Mouse (Mus musculus) skeletal muscle tissue, adult 2 months (tissue): ENCODE data around the gene Nell1.

ENCODE experiments used
- DNase-seq: peaks from one replicate; pipeline ENCODE4 v3.0.0-alpha.2; 2012; ENCODE audit warnings: low read depth, low spot score

The Nell1 gene

DNA sequence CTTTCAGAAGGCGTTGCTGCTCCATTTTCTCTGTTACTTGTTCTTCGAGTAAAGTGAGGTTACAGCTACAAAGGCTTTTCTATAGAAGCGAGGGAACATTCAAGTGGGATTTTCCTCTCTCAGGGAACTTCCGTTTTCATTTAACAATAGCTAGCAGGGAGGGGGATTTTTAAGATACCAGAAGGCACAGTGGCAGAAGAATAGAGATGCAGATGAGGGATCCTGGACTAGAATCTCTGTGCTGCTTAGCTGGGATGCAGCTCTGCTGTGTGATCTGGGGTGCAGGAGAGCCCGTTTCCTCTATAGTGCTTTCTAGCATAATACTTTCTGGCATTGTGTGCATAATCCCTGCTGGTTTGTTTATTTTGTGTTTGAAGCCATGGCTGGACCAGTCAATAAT lies 568.7 kb downstream of the Nell1 start:
- no peak for DNase-seq

DNA sequence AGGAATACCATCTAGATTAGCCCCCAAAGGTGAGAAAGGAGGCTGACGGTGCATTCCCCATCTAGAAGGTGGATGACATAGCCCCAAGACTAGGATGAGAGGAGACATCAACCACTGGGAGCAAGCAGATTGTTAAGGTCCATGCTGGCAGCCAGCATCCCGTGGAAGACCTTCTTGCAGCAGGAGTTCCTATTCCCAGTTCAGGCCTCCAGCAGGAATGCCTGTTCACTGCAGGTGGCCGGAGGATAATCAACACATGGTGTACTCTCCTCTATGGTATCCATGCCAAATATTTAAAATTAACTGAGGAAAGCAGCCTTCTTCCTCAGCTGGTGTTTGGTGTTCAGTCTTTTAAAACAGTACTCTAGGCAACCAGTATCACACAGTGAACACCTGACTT lies 574.9 kb downstream of the Nell1 start:
- DNase-seq, result no peak

DNA sequence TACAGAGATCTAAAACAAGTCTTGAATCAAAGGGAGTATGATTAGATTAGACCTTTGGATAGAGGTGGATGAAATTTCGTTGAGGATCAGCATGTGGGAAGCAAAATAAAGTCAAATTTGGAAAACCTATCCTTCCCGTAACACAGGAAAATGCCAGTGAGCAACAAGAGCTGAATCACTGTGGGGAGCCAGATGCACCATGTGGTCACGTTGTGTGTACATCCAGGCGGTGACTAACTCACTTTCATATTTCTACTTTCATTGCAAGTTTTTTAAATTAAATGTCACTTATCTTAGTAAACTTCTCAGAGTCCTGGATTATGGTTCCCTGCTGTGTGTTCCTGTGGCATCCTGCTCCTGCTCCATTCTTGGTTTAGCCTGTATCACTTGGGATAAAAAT lies 576.8 kb downstream of the Nell1 start:
- DNase-seq, result no peak

DNA sequence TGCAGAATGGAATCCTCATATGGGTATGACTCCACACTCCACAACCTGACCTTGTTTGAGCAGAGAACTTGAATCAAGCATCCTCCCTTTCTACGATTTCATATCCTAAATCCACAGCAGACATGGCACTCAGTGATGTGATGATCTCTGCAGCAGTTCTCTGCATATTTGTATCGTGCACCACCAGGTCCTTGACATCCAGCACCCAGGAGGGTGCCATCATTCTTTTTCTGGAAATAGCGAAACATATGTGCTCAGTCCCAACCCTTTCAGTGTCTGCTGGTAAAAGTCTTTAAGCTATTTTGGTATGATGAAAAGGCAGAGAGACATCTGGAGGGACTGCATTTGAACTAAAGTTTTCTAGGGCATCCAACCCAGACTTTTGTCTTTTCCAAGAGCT lies 588.0 kb downstream of the Nell1 start:
- DNase-seq, result no peak

DNA sequence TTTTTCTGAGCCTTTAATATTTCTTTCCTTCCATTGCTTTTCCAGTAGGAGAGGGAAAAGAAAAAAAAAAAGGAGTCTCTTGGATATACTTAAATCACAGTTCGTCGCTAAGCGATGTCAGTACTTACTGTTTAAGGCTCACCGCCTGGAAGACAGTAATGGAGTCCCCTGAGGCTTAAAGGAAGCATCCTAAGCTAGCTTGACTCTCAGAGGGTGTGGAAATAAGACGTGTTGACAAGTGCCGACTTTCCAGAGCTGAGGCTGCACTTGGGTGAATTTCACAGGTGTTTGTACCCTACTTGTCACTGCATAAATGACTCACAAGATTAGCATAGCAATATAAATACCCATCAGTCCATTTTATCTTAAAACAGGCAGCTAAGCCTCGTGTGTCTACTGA lies 599.2 kb downstream of the Nell1 start:
- DNase-seq, result no peak

DNA sequence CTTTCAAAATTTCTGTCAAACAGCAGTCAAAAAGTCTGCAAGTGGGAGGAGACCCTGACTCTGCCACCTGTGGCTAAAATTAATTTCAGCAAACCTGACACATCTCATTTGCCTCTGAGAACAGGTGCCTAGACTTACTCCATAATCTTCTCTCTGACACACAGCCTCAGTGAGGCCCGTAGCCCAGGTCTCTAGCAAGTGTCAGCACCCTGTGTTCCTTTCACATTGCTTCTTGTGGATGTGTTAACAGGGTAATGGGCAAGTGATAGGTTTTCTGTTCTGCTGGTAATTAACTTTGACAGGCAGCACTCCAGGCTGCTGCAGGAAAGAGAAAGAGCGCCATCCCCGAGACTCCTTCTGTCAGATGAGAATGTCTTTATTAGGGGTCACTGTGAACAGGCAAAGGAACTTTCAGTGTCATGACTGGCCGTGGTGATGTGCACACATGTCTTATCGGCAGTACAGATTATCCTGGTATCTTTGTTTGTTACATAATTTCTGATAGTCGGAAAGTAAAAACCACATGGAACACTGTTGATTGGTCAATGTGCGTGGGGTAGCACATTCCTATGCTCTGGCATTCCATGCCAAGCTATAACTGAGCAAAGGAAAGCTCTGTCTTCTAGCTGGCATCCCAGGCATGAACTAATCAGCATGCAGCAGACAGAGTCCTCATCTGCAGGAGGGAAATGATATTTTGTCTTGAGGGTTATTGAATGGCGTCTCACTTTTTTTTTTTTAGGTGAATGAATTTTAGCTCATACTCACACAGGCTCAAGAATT lies 614.2 kb downstream of the Nell1 start:
- DNase-seq, result no peak

DNA sequence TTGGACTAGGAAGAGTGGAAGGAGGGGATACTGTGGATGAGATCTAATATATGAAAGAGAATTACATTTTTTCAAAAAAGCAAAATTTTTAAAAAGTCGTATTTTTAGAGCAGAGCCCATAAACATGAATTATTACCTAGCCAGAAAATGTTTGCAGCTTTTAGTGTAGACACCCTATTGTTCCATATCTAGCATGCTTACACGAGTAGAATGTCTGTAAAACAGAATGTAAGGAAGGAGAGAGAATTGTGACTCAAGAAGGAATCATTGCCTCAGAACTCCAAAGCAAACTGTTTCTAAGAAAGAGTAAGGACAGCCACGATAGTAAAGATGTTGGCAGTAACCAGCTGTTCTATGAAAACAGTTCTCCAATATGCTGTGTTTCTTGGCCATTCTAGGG lies 624.2 kb downstream of the Nell1 start, which contains the start of gene 4933405O20Rik:
TSS of gene 4933405O20Rik (plus strand) at position 301 of the 400 bp plus-strand sequence.
- DNase-seq, result no peak

DNA sequence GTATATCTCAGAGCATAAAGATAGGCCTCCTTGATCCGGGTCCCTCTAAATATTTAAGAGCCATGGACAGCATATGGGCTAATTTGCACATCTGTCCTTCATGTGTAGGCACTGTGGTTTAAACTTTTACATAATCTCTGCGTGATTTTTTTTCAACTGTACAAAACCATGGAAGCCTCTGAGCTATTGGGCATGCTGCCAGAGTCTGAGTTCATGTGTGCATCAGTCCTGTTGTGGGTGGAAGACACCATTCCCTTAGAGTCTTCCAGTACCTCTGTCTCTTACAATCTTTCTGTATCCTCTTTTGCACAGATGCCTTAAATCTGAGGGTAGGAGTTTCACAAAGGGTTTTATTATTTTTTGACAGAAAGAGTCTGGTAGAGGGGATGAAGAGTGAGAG lies 639.4 kb downstream of the Nell1 start:
- no peak for DNase-seq

DNA sequence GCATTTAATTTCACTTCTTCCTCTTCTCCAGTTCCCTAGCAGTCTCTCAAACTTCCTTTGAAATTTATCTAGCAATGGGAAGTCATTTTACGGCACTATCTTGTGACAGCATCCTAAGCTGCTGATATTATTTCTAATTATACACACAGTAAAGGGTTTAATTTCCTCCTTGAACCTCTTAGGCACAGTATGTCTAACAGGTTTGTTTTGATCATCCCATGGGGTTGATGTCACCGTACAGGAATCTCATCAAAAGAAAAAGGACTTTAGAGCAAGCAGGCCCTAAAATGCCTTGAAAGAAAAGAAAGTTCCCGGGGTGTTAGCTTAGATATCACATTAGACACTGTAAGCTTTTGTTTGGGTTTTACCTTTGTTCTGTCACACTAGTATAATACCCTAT lies 654.5 kb downstream of the Nell1 start:
- no peak for DNase-seq

DNA sequence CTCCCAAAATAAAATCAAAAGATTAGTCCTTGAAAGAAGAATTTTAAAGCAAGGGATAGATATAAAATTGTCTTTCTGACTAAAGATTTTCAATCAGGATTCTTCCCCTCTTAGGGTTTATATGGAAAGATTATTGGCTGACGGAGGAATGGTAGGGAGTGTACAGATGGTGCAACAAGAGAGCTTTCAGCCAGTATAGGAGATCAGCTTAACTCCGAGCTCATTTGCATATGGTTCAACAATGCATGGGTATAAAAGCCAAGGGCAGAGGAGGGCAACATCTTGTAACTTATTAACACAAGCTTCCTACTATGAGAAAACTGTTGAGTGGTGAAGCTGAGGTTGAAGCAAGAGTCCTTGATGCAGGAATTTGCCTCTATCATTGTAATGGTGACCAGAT lies 658.5 kb downstream of the Nell1 start:
- no peak for DNase-seq

DNA sequence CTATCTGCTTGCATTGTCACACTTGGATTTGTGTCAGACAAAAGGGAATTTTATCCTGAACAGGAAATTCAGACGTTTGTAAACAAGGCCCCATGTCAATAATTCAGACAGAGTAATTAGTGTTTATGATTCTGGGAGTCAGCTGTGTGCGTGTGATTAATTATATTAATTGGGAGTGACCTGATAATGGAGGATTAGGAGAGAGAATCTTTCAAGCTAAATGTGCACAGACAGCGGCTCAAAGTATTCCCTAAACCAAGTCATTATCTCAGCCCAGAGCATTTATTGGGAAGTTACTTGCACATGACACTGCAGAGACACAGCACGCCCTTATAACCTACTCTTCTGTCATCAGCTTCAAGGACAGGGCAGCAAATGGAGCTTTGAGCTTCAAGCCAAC lies 697.6 kb downstream of the Nell1 start:
- DNase-seq, result no peak

DNA sequence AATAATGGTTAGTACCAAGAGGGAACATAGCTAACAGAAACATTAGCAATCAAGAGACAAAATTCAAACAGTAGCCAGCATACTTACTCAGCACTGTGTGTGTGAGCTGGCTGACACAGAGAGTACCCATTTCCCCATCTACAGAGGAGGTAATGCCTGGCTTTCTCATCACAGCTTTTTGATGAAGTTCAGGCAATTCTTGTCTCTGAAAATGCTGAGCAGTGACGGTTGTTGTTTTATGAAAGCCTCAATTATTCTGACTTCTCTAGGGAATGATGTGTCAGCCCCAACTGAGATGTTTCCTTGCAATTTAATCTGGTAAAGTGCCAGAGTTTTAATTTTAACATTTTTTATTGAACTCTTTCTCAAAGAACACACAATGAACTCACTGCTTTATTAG lies 700.8 kb downstream of the Nell1 start:
- DNase-seq, result no peak

DNA sequence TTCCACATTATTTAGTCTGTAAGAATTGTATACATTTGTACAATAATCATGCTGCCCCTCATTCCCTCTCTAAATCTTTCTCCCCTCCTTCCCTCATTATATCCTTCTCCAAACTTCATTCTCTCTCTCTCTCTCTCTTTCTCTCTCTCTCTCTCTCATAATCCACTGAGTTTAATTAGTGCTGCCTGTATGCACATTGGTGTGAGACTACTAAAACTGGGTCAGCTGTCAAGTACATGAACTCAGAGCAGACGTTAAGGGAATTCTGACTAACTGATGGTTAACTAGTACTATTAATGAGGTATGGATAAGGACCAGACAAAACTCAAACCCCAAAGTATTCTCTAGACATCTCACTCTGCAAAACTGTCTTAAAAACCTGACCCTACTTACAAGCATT lies 702.8 kb downstream of the Nell1 start:
- DNase-seq, result no peak

DNA sequence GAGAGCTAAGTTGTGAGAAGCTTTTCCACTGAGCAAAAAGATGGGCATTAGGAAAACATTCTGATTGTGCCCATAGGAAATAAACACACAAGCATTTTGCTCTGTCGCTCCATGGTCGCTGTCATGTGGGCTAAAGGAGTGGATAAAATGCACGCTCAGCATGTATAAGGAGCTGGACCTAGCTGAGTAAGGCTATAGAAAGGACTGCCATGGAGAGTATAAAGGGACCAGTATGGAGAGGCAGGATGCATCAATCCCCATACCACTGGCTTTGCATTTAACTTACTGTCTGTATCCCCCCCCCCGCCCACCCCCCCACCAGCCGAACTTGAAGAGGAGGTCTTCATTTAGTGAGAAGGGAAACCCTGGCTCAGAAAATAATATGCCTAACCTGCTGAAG lies 711.7 kb downstream of the Nell1 start:
- no peak for DNase-seq

DNA sequence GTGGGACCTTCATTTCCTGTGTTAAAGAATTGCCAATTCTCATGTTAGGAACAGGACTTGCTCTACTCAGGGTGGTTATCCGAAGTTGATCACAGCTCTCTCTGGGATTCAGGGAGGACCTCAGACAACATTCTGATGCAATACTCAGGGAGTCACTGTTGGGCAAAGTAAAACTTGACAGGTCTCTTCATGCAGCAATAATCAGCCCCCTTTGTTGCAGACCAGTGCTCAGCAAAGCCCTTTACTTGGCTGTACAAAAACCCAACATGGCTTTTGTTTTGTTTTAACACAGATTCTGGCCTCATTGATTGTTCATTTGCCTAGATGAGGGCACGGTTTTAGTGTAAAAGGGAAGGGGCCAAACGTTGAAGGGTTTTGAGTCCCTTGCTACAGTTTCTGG lies 750.5 kb downstream of the Nell1 start:
- no peak for DNase-seq

DNA sequence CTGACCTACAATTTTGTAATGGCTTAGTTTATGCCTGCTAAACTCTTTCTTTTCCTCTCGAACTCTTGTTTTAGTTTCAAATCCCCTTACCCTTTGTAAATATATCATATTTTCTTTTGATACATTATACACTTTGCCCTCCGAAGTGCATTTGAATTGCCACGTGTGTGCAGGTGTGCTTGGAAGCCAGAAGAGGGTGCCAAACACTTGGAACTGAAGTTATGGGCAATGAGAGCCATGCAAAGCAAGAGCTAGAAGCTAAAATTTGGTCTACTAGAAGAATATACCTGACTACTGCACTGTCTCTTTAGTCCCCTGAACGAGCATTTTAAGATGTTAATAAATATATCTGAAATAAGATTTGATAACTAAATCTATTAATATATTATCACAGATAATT lies 756.3 kb downstream of the Nell1 start:
- DNase-seq, result no peak

DNA sequence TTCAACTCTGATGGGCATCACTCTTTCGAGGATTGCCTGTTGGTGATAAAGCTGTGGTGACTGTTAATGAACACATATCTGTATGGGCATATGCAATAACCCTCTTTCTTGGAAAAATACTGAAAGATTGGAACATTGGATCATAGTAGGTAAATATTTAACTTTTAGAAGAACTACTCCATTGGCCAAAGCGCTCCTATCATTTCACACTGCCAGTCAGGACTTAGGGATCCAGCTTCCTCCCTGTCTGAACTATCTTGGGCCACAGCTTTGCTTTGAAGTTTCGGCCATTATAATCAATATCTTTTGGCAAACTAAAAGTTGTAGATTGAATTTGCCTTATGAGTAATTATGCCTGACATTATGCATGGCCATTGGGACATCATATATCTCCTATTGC lies 780.9 kb downstream of the Nell1 start:
- no peak for DNase-seq

DNA sequence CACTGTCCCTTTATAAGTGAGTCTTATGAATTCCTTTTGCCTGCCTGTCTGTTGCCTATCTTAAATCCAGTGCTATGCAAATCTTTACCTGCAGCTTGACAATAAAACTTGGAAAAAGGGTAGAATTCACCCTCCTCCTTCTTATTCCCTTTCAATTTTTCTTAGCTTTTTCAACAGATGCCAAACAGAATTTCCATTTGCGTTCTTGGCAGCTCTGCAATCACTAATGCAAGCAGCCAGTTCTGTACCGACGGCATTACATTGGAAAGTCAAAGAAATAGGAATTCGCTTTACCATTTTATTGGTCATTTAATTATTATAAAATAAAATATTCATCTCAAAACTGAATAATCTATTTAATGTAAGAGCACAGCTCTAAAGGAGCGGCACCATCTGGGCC lies 781.7 kb downstream of the Nell1 start:
- no peak for DNase-seq

DNA sequence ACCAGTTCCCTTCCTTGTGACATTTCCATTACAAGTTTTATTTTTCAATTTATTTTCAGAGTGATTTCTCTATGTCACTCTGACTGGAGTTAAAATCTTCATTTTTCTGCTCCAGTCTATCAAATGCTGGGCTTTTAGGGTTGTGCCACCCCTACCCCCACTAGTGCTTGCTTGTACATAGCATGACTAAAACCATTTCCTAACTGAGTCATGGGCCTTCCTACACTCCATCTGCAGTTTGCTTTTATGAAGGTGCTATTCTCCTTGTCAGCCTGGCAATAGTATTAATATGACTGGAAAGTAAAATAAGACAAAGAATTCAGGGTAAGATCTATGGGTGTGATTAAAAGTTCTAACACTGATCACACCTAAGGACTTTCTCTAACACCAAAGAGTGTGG lies 798.9 kb downstream of the Nell1 start:
- no peak for DNase-seq

DNA sequence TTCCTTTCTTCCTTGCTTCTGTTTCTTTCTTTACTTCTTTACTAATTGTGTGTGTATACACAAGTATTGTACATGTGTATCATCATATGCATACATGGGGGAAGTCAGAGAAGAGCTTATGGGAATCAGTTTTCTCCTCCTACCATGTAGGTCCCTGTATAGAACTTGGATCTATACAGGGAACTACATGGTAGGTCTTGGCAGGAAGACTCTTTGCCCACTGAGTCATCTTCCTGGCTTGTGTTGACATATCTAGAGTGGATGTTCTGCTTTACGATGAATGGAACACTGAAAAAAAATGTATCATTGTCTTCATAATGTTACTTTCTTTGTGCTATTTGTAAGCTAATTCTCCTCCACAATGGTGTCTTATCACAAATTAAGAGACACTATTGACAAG lies 806.4 kb downstream of the Nell1 start:
- no peak for DNase-seq

DNA sequence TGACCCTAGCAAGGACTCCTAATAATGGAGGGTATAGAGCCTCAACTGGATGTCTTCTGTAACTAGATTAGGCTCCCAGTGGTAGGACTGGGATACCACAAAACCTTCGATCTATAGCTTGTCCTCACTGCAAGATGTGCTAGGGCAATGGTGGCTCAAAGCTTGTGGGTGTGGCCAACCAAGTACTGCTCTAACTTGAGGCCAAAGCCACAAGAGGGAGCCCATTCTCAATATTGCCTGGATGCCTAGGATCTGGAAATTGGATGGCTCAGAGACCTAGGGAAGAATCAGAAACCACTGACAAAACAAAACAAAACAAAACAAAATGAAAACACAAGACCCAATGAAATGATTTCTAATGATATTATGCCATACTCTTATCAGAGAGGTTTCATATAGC lies 809.0 kb downstream of the Nell1 start:
- no peak for DNase-seq

DNA sequence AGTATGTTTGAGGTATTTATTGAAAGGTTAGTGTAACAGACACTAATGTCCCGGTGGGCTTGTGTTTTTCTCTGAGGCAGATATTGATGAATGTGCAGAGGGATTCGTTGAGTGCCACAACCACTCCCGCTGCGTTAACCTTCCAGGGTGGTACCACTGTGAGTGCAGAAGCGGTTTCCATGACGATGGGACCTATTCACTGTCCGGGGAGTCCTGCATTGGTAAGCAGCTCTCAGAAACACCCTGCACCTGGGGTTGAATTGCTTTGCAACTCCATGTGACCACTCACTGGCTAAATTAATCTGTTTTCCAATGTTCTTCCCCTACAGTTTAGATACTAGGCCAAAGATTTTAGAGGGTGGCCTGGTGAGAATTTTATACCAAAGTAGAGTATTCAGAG lies 851.5 kb downstream of the Nell1 start:
- no peak for DNase-seq

DNA sequence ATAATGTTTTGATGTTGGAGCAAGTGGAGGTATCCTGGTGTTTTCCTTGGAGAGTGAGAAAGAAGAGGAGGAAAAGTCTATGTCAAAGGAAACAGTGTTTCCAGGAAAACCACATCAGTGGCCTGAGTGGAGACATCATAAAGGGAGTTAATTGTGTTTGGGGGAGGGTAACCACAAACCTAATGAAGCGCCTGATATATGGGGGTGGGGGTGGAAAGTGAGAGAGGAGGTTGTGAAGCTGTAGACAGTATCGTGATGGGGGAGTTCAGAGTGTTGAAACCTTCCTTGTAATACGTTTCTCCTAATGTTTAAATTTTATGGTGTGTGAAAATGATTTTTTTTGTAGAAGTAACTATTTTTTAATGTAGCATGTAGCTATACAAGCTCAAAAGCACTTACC lies 858.1 kb downstream of the Nell1 start:
- no peak for DNase-seq

DNA sequence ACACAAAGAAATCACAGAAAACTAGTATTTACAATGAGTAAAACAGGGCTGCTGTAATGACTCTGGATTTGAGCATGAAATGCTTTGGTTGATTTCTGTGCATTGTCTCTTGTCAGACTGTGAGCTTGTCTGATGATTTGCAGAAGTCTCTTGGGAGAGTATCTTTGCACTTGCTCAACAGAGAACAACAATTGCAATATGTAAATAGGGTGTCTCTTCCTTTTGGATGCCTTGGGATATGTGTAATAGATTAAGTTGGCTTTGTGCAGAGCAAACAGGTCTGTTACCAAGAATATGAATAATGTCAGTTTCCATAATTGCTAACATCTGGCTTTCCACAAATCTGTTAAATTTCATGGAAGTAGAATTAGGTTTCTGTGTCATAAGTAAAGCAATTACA lies 868.0 kb downstream of the Nell1 start:
- DNase-seq, result no peak
